Mouse (Mus musculus) left cerebral cortex, postnatal 25 days (tissue): ENCODE measurements at regions not wholly inside any gene's neighbourhood (a gene's known extent, or its start where the extent isn't known, plus 50 kb on each side); places are given as distances from the start of the nearest gene placed in this dataset.
"Not testable (repeated sequence)": the region's sequence is repeated elsewhere in the genome, so short reads cannot be mapped to it uniquely, and the experiment has no call there.

Experiments used
- DNase-seq, 2 experiments: peaks; one replicate each; pipeline ENCODE4 v3.0.0; 2022; ENCODE audit warnings: low spot score in 2 of 2, mixed read lengths in 1 of 2
- intact Hi-C: fragments of 180-260 bp; cut with DNase I; formaldehyde crosslinking; loops from one replicate; pipeline ENCODE4 v1.15.1; 2025

- intact Hi-C loops: loop anchor here (10.0 kb wide), 1 partner anchor 160 kb away; no protein-coding TSS in a partner anchor
- not testable (repeated sequence) for DNase-seq
Observed at GRCm38 (mm10) chr5:145635204-145635603, 50.7 kb upstream of the Cyp3a41b start.
